Mouse (Mus musculus): Measurements from ENCODE around the gene Ppp5c. TPM values are rescaled to one million over a fixed set of nuclear protein-coding genes. Genes with fewer than 3 reads are reported as not detected.

The Ppp5c gene
- polyA plus RNA-seq, 1 experiment, result 359 TPM

- H3K4me3 ChIP-seq (ENCODE audit: control insufficient read depth, insufficient read depth, low read length), result no peak overlapping the region
- H3K27me3 ChIP-seq (ENCODE audit: control insufficient read depth, insufficient read depth, low read length), result no peaks in the 10 kb centered on the region; the same call in 1 of the 2 replicates
- H3K4me1 ChIP-seq (replicated peaks; ENCODE audit: control insufficient read depth, insufficient read depth, low read length), result peaks cover 24% of the 10 kb centered on the region
- no peak for DNase-seq
- H3K27ac ChIP-seq (ENCODE audit: control insufficient read depth, insufficient read depth, low read length), result no peak overlapping the region
- 71% methylated on average over 4 of the region's 4 CpGs for WGBS
- TF ChIP-seq POLR2A (IDR thresholded peaks at IDR 0.05; ENCODE audit: control insufficient read depth, extremely low read depth, insufficient read depth, low read length, poor library complexity), result no peak
- TF ChIP-seq CTCF (IDR thresholded peaks at IDR 0.05; ENCODE audit: borderline replicate concordance, control insufficient read depth, extremely low read depth, insufficient read depth, low read length, poor library complexity), result no peak
- H3K36me3 ChIP-seq (ENCODE audit: control insufficient read depth, insufficient read depth, low read length), result no peaks in the 10 kb centered on the region
These were observed 32.4 kb downstream of the Ppp5c start for GRCm38 (mm10) chr7:16995345-16995744.

GRCm38 (mm10) chr7:16994400-16994799 is 33.3 kb downstream of the Ppp5c start:
- no peak overlapping the region for H3K4me3 ChIP-seq (ENCODE audit: control insufficient read depth, insufficient read depth, low read length)
- H3K36me3 ChIP-seq (ENCODE audit: control insufficient read depth, insufficient read depth, low read length), result no peaks in the 10 kb centered on the region
- no peak for DNase-seq
- no peaks in the 10 kb centered on the region; the same call in 1 of the 2 replicates for H3K27me3 ChIP-seq (ENCODE audit: control insufficient read depth, insufficient read depth, low read length)
- WGBS, result 40% methylated on average over 20 of the region's 20 CpGs
- peaks cover 33% of the 10 kb centered on the region for H3K4me1 ChIP-seq (replicated peaks; ENCODE audit: control insufficient read depth, insufficient read depth, low read length)
- no peak overlapping the region for H3K27ac ChIP-seq (ENCODE audit: control insufficient read depth, insufficient read depth, low read length)
- no peak for TF ChIP-seq POLR2A (IDR thresholded peaks at IDR 0.05; ENCODE audit: control insufficient read depth, extremely low read depth, insufficient read depth, low read length, poor library complexity)
- no peak for TF ChIP-seq CTCF (IDR thresholded peaks at IDR 0.05; ENCODE audit: borderline replicate concordance, control insufficient read depth, extremely low read depth, insufficient read depth, low read length, poor library complexity)

- Histone ChIP-seq H3K4me3 (ENCODE audit: control insufficient read depth, insufficient read depth, low read length) (peak overlapping the region; percentile 10; the same call in 1 of the 2 replicates), H3K36me3 (ENCODE audit: control insufficient read depth, insufficient read depth, low read length) (no peaks in the 10 kb centered on the region), H3K4me1 (replicated peaks; ENCODE audit: control insufficient read depth, insufficient read depth, low read length) (peaks cover 34% of the 10 kb centered on the region), H3K27me3 (ENCODE audit: control insufficient read depth, insufficient read depth, low read length) (no peaks in the 10 kb centered on the region; the same call in 1 of the 2 replicates), H3K27ac (ENCODE audit: control insufficient read depth, insufficient read depth, low read length) (no peak overlapping the region)
- 23% methylated on average over 27 of the region's 27 CpGs for WGBS
- no peak for TF ChIP-seq POLR2A (IDR thresholded peaks at IDR 0.05; ENCODE audit: control insufficient read depth, extremely low read depth, insufficient read depth, low read length, poor library complexity)
- DNase-seq, result no peak
These were observed 33.9 kb downstream of the Ppp5c start for GRCm38 (mm10) chr7:16993651-16994399.

DNA sequence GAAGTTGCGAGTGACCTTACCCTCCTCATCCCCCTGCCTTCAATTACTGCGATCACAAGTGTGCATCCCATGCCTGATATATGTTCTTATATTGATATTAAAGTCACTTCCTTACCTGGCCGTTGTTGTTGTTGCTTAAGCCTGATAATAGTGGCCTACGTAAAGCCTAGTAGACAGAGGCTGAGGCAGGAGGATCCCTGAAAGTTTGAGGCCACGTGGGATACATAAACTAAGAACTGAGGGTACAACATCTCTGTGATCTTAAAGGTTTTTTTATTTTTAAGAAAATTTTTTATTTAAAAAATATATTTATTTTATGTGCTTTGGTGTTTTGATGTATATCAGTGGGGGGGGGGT is 35.3 kb downstream of the Ppp5c start, which contains the start of gene Ccdc8:
Ccdc8 (plus strand) TSS at position 258 of the 357 bp plus-strand sequence.
- H3K27me3 ChIP-seq (ENCODE audit: control insufficient read depth, insufficient read depth, low read length), result no peaks in the 10 kb centered on the region; the same call in 1 of the 2 replicates
- H3K27ac ChIP-seq (ENCODE audit: control insufficient read depth, insufficient read depth, low read length), result no peak within 1 kb of the TSS
- no peak within 1 kb of the TSS for H3K4me3 ChIP-seq (ENCODE audit: control insufficient read depth, insufficient read depth, low read length)
- H3K36me3 ChIP-seq (ENCODE audit: control insufficient read depth, insufficient read depth, low read length), result no peaks in the 10 kb centered on the region
- no peak for TF ChIP-seq POLR2A (IDR thresholded peaks at IDR 0.05; ENCODE audit: control insufficient read depth, extremely low read depth, insufficient read depth, low read length, poor library complexity)
- no peak for TF ChIP-seq CTCF (IDR thresholded peaks at IDR 0.05; ENCODE audit: borderline replicate concordance, control insufficient read depth, extremely low read depth, insufficient read depth, low read length, poor library complexity)
- WGBS, result 98% methylated on average over 5 of the region's 5 CpGs
- peaks cover 38% of the 10 kb centered on the region for H3K4me1 ChIP-seq (replicated peaks; ENCODE audit: control insufficient read depth, insufficient read depth, low read length)
- DNase-seq, result no peak

DNA sequence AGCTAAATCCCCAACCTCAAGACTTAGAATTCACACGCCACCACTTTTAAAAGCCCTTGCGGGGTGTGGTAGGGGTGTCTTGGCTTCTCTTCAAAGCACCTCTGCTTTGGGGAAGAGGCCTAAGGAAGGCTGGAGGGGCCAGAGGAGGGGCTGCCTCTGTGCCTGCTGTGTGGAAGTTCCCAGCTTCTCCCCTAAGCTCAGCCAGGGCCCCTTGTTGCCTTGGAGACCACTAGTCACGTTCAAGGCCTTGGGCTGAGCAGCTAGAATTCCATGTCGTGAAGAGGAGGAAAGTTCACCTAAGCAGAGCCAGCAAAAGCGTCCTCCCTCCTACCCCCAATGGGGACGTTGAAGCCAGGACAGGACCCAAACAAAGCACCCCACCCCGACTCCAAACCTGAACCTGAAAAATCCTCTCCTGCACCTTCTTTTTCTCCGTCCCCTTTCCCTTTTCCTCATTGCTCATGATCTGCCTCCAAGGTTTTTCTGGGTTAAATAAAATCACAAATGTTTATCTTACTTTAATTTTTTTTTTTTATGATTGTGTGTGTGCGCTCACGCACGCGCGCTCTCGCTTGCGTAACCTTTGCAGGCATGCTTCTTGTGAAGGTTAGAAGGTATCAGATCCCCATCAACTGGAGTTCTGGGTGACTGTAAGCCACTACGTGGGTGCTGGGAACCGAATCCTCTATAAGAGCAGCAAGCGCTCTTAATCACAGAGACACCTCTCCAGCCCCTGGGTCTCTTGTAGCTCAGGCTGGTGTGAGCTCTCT is 35.9 kb downstream of the Ppp5c start:
- no peak for DNase-seq
- H3K27ac ChIP-seq (ENCODE audit: control insufficient read depth, insufficient read depth, low read length), result no peak overlapping the region
- whole genome bisulfite sequencing, result 69% methylated on average over 18 of the region's 18 CpGs
- H3K4me3 ChIP-seq (ENCODE audit: control insufficient read depth, insufficient read depth, low read length), result no peak overlapping the region
- no peaks in the 10 kb centered on the region; the same call in 1 of the 2 replicates for H3K27me3 ChIP-seq (ENCODE audit: control insufficient read depth, insufficient read depth, low read length)
- TF ChIP-seq CTCF (IDR thresholded peaks at IDR 0.05; ENCODE audit: borderline replicate concordance, control insufficient read depth, extremely low read depth, insufficient read depth, low read length, poor library complexity) (no peak), POLR2A (IDR thresholded peaks at IDR 0.05; ENCODE audit: control insufficient read depth, extremely low read depth, insufficient read depth, low read length, poor library complexity) (no peak)
- no peaks in the 10 kb centered on the region for H3K36me3 ChIP-seq (ENCODE audit: control insufficient read depth, insufficient read depth, low read length)
- peaks cover 38% of the 10 kb centered on the region for H3K4me1 ChIP-seq (replicated peaks; ENCODE audit: control insufficient read depth, insufficient read depth, low read length)

GRCm38 (mm10) chr7:16990006-16990744 is 37.5 kb downstream of the Ppp5c start:
- no peak for TF ChIP-seq POLR2A (IDR thresholded peaks at IDR 0.05; ENCODE audit: control insufficient read depth, extremely low read depth, insufficient read depth, low read length, poor library complexity)
- no peak for TF ChIP-seq CTCF (IDR thresholded peaks at IDR 0.05; ENCODE audit: borderline replicate concordance, control insufficient read depth, extremely low read depth, insufficient read depth, low read length, poor library complexity)
- Histone ChIP-seq H3K27ac (ENCODE audit: control insufficient read depth, insufficient read depth, low read length) (peak overlapping the region; percentile 76), H3K4me3 (ENCODE audit: control insufficient read depth, insufficient read depth, low read length) (no peak overlapping the region), H3K36me3 (ENCODE audit: control insufficient read depth, insufficient read depth, low read length) (no peaks in the 10 kb centered on the region), H3K4me1 (replicated peaks; ENCODE audit: control insufficient read depth, insufficient read depth, low read length) (peaks cover 35% of the 10 kb centered on the region), H3K27me3 (ENCODE audit: control insufficient read depth, insufficient read depth, low read length) (no peaks in the 10 kb centered on the region; the same call in 1 of the 2 replicates)
- WGBS, result 21% methylated on average over 15 of the region's 15 CpGs
- DNase-seq, result peak; percentile 38
